In the genomic region with DNA sequence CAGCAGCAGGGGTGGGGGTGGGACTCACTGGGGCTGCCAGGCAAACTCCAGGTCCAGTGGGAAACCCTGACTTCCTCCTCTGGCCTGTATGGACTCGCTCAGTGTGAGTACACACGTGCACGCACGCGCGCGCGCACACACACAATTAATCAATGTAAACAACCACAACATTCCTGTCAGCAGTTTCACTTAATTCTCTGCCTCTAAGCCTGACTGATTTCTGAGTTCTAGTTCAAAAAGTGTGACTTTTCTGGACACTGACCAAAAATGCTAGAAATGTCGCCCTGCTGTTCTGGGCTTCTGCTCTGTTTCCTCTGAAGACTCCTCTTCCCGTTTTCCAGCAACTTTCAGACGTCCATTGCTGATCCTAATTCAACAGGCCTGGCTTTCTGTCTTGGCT, we compare ENCODE assay signal across 18 mouse cellular contexts. TPM values are rescaled to one million over a fixed set of nuclear protein-coding genes. Genes with fewer than 3 reads are reported as not detected.
DNase-seq lines count a peak whose midpoint lies in the region; ATAC-seq lines count a peak whose summit lies in the region.
"Had no signal": no experiment of that assay in that cellular context is flagged by ENCODE, and none has a peak within 500 bp of the region (broad histone marks: within the 10 kb centered on the region; RNA-seq: fewer than 3 reads in every experiment).

No protein-coding gene starts in this region.

- H3K4me1 ChIP-seq in heart, embryonic 13.5 days, result peaks cover 29% of the 10 kb centered on the region

- H3K36me3 ChIP-seq in heart, embryonic 13.5 days, result no peaks in the 10 kb centered on the region
- H3K36me3 ChIP-seq: embryonic facial prominence, embryonic 13.5 days; G1E; limb, embryonic 12.5 days; midbrain, embryonic 12.5 days had no signal

- H3K9me3 ChIP-seq in heart, embryonic 13.5 days, result no peaks in the 10 kb centered on the region
- H3K9me3 ChIP-seq: embryonic facial prominence, embryonic 13.5 days; G1E; limb, embryonic 12.5 days; midbrain, embryonic 12.5 days had no signal

- H3K4me2 ChIP-seq in heart, embryonic 13.5 days, result no peak overlapping the region
- H3K4me2 ChIP-seq: embryonic facial prominence, embryonic 13.5 days; limb, embryonic 12.5 days; midbrain, embryonic 12.5 days had no signal

- 76% methylated on average over 11 of the region's 11 CpGs for whole genome bisulfite sequencing in heart, embryonic 13.5 days

- 0 out of 2 replicates have a peak overlapping the region, but pooled peaks have one; percentile 7 for H3K9ac ChIP-seq in heart, embryonic 13.5 days
- H3K9ac ChIP-seq: embryonic facial prominence, embryonic 13.5 days; limb, embryonic 12.5 days; midbrain, embryonic 12.5 days had no signal

- intact Hi-C loops in gastrocnemius, postnatal 14 days (cut with DNase I; ENCODE audit: low total_unique reads), result no loop called here

- DNase-seq in heart, adult 8-10 months (ENCODE audit: low spot score), result no peak
- peak; percentile 47 for DNase-seq in lung, postnatal 10 days
- no peak for DNase-seq in lung, postnatal 14 days
- DNase-seq in kidney, adult 8-10 months, result peak; percentile 59 to 79
- peak; percentile 57 to 74 for DNase-seq in kidney, postnatal 4 days
- DNase-seq in gastrocnemius, postnatal 14 days, result no peak
- DNase-seq in retina, postnatal 1 day, result no peak
- DNase-seq: adrenal gland, postnatal 36 days; cerebellum, adult 11 months; heart, adult 11 months; heart, postnatal 36 days; layer of hippocampus, postnatal 36 days; right cerebral cortex, postnatal 25 days had no signal

- no peak for ATAC-seq in heart, embryonic 13.5 days (ENCODE audit: extremely low read depth, insufficient number of reproducible peaks, low FRiP score, low TSS enrichment)

- H3K27ac ChIP-seq in heart, embryonic 13.5 days (replicated peaks), result no peak overlapping the region
- H3K27ac ChIP-seq: embryonic facial prominence, embryonic 13.5 days; limb, embryonic 12.5 days; midbrain, embryonic 12.5 days had no signal

- no peak overlapping the region for H3K4me3 ChIP-seq in heart, embryonic 13.5 days
- H3K4me3 ChIP-seq: embryonic facial prominence, embryonic 13.5 days; limb, embryonic 12.5 days; midbrain, embryonic 12.5 days had no signal

- no peaks in the 10 kb centered on the region for H3K27me3 ChIP-seq in heart, embryonic 13.5 days (replicated peaks)
- H3K27me3 ChIP-seq: embryonic facial prominence, embryonic 13.5 days; limb, embryonic 12.5 days had no signal

RNA-seq across cellular contexts. Expression of a gene that starts 23.9 kb away (rescaled TPM):
- polyA plus RNA-seq in heart, embryonic 13.5 days (2015; fragmentation: Nextera tagmentation; extraction: Ambion mirVana), result 5.1 and 6.6 TPM in 2 replicates
- 10 to 100 TPM; 29.2 to 32.2 (median 30.1) TPM for total RNA-seq in heart, adult 8-10 months (2022)
- total RNA-seq in gastrocnemius, postnatal 14 days (2021), result 10 to 100 TPM; 20.1 to 22.1 TPM

RNA-seq across cellular contexts. Expression of a gene that starts 43.6 kb away (rescaled TPM):
- 55.3 and 55.9 TPM in 2 replicates for polyA plus RNA-seq in heart, embryonic 13.5 days (2015; fragmentation: Nextera tagmentation; extraction: Ambion mirVana)
- 100 to 1,000 TPM; 221 to 281 (median 251) TPM for total RNA-seq in heart, adult 8-10 months (2022)
- 1 to 10 TPM; 2.5 to 3.9 TPM for total RNA-seq in gastrocnemius, postnatal 14 days (2021)
- polyA plus RNA-seq: G1E had no signal

RNA-seq across cellular contexts. Expression of a gene that starts 56.2 kb away (rescaled TPM):
- polyA plus RNA-seq in heart, embryonic 13.5 days (2015; fragmentation: Nextera tagmentation; extraction: Ambion mirVana), result 0.44 and 0.62 TPM in 2 replicates
- 10 to 100 TPM; 15.0 to 19.3 (median 16.5) TPM for total RNA-seq in heart, adult 8-10 months (2022)
- total RNA-seq in gastrocnemius, postnatal 14 days (2021), result 1 to 10 TPM in 1 of 2 experiments, under 1 TPM in 1; 0.66 to 1.8 TPM
- polyA plus RNA-seq: G1E had no signal

Comparison
In these comparisons a context has a peak if more than half of its experiments do, and no peak if none do; other contexts are left out.
1. DNase-seq: peak in lung, postnatal 10 days (single experiment), kidney, adult 8-10 months (2 of 2) and kidney, postnatal 4 days (2 of 2); none in heart, adult 8-10 months (single experiment), lung, postnatal 14 days (single experiment), gastrocnemius, postnatal 14 days (single experiment) and retina, postnatal 1 day (single experiment).
2. RNA of a gene that starts 43.6 kb away (total RNA-seq): 221 to 281 TPM in heart, adult 8-10 months; 2.5 to 3.9 TPM in gastrocnemius, postnatal 14 days; every median in the first group is over 10 times any median in the second.
3. RNA of a gene that starts 56.2 kb away (total RNA-seq): 15.0 to 19.3 TPM in heart, adult 8-10 months; 0.66 to 1.8 TPM in gastrocnemius, postnatal 14 days; every median in the first group is over 4 times any median in the second.